Mouse (Mus musculus) heart, embryonic 16.5 days (tissue): Measurements from ENCODE around the gene Pfdn5. TPM values are rescaled to one million over a fixed set of nuclear protein-coding genes. Genes with fewer than 3 reads are reported as not detected.

Experiments
- ATAC-seq: fragments of 200-750 bp; cut with Nextera tagmentation; replicated peaks from 2 replicates; pipeline ENCODE4 v1.8.0; 2017; ENCODE audit warnings: moderate number of reproducible peaks; ENCODE audit not compliant: insufficient read depth, low FRiP score; ENCODE audit errors: extremely low read depth
- H3K27ac ChIP-seq: fragments of 300-500 bp; sonication (generic); 2 replicates; pipeline ENCODE4 v1.5.1; 2014; ENCODE audit warnings: mild to moderate bottlenecking, low read length, control low read depth, moderate library complexity
- H3K27me3 ChIP-seq: fragments of 300-500 bp; sonication (generic); 2 replicates; pipeline ENCODE4 v1.6.1; 2014; ENCODE audit warnings: low read length, mixed read lengths; ENCODE audit not compliant: control insufficient read depth, insufficient read depth
- H3K36me3 ChIP-seq: fragments of 300-500 bp; sonication (generic); 2 replicates; pipeline ENCODE4 v1.6.1; 2014; ENCODE audit not compliant: control insufficient read depth, insufficient read depth
- H3K4me1 ChIP-seq: fragments of 300-500 bp; sonication (generic); 2 replicates; pipeline ENCODE4 v1.6.1; 2014; ENCODE audit warnings: low read length, mixed read lengths; ENCODE audit not compliant: control insufficient read depth, insufficient read depth
- H3K4me2 ChIP-seq: fragments of 300-500 bp; sonication (generic); 2 replicates; pipeline ENCODE4 v1.6.1; 2014; ENCODE audit warnings: low read depth, mild to moderate bottlenecking, control low read depth, low read length
- H3K4me3 ChIP-seq: fragments of 300-500 bp; sonication (generic); 2 replicates; pipeline ENCODE4 v1.5.1; 2014; ENCODE audit warnings: mild to moderate bottlenecking, control low read depth, low read length
- H3K9ac ChIP-seq: fragments of 300-500 bp; sonication (generic); 2 replicates; pipeline ENCODE4 v1.6.1; 2014; ENCODE audit warnings: low read length, control low read depth
- H3K9me3 ChIP-seq: fragments of 300-500 bp; sonication (generic); replicated peaks from 2 replicates; pipeline ENCODE4 v1.6.1; 2016; ENCODE audit warnings: low read length; ENCODE audit not compliant: control insufficient read depth
- WGBS: fragments of 180-500 bp; shearing (Covaris S2); extraction: QIAGEN DNeasy Blood & Tissue Kit; methylation state at CpG from one replicate; pipeline ENCODE4 v1.1.7; 2014; 5-methylcytosine and 5-hydroxymethylcytosine counted together
- polyA plus RNA-seq: library from polyadenylated mRNA; unstranded; fragments of >200 nt; fragmentation: Nextera tagmentation; extraction: Ambion mirVana; gene quantifications from 2 replicates; pipeline ENCODE4 v1.2.1, GENCODE M21; 2015

Pfdn5 gene
- polyA plus RNA-seq, 1 experiment from 2014 or later, result 277 TPM

DNA sequence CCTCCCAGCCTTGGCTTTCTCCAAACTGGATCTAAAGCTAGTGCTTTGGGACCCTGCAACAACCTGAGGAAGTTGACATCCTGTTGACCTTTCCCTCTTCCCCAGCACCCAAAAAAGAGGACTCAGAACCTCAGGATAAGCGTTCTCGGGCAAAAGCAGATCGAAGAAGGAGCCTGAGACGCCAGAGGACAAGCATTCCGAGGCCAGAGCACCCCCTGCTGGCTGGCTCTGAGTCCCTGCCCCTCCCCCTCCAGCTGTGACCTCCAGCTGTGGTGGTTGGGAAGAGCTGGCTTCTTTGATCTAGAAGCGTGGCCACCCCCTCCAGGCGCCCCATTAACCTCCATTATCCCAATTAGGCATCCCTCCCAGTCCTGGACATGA, 51.2 kb downstream of the Pfdn5 start:
- ATAC-seq, result peak; percentile 80
- H3K27me3 ChIP-seq, result no peaks in the 10 kb centered on the region
- peak overlapping the region; percentile 82 for H3K9ac ChIP-seq
- H3K4me3 ChIP-seq, result peak overlapping the region; percentile 73
- H3K4me1 ChIP-seq, result peaks cover 12% of the 10 kb centered on the region
- H3K4me2 ChIP-seq, result peak overlapping the region; percentile 99
- H3K9me3 ChIP-seq, result no peaks in the 10 kb centered on the region
- H3K27ac ChIP-seq, result peak overlapping the region; percentile 81
- whole genome bisulfite sequencing, result under 1% methylated on average over 7 of the region's 7 CpGs
- no peaks in the 10 kb centered on the region for H3K36me3 ChIP-seq

- H3K4me2 ChIP-seq, result peak overlapping the region; percentile 99
- peak overlapping the region; percentile 45; the same call in 1 of the 2 replicates for H3K9ac ChIP-seq
- 8% methylated on average over 10 of the region's 10 CpGs for WGBS
- 0 out of 2 replicates have a peak overlapping the region, but pooled peaks have one; percentile 73 for H3K4me3 ChIP-seq
- ATAC-seq, result peak; percentile 47; the same call in 1 of the 2 replicates
- peaks cover 12% of the 10 kb centered on the region for H3K4me1 ChIP-seq
- H3K27ac ChIP-seq, result peak overlapping the region; percentile 68
- no peaks in the 10 kb centered on the region for H3K27me3 ChIP-seq
- no peaks in the 10 kb centered on the region for H3K9me3 ChIP-seq
- H3K36me3 ChIP-seq, result no peaks in the 10 kb centered on the region
Observed at GRCm38 (mm10) chr15:102377810-102378262, 51.9 kb downstream of the Pfdn5 start.

Other genes starting within 250 kb of the Pfdn5 start
- 33.2 and 35.1 TPM in 2 replicates for gene Tns2, start 225.7 kb upstream of the Pfdn5 start, polyA plus RNA-seq
- gene Spryd3, start 189.9 kb upstream of the Pfdn5 start, polyA plus RNA-seq, result 19.8 and 21.8 TPM in 2 replicates
- 11.9 and 15.0 TPM in 2 replicates for gene Igfbp6, start 181.8 kb upstream of the Pfdn5 start, polyA plus RNA-seq
- 0.24 and 0.42 TPM in 2 replicates for gene Soat2, start 175.6 kb upstream of the Pfdn5 start, polyA plus RNA-seq
- gene Zfp740, start 122.9 kb upstream of the Pfdn5 start, polyA plus RNA-seq, result 30.2 and 33.2 TPM in 2 replicates
- 38.3 and 43.7 TPM in 2 replicates for gene Csad, start 121.4 kb upstream of the Pfdn5 start, polyA plus RNA-seq
- 3.9 and 6.9 TPM in 2 replicates for gene Itgb7, start 94.2 kb upstream of the Pfdn5 start, polyA plus RNA-seq
- gene Rarg, start 68.6 kb upstream of the Pfdn5 start, polyA plus RNA-seq, result 8.9 and 11.8 TPM in 2 replicates
- 0.11 and 0.12 TPM in 2 replicates for gene Gm9918, start 55.6 kb upstream of the Pfdn5 start, polyA plus RNA-seq
- 43.8 and 49.4 TPM in 2 replicates for gene Mfsd5, start 46.7 kb upstream of the Pfdn5 start, polyA plus RNA-seq
- 18.2 and 21.1 TPM in 2 replicates for gene Espl1, start 29.9 kb upstream of the Pfdn5 start, polyA plus RNA-seq
- gene Myg1, start 5.6 kb downstream of the Pfdn5 start, polyA plus RNA-seq, result 56.6 and 67.9 TPM in 2 replicates
- 49.3 and 55.6 TPM in 2 replicates for gene Aaas, start 24.7 kb downstream of the Pfdn5 start, polyA plus RNA-seq
- gene Sp7, start 41.1 kb downstream of the Pfdn5 start, polyA plus RNA-seq, result 0.11 and 0.20 TPM in 2 replicates
- 5.0 and 5.5 TPM in 2 replicates for gene Sp1, start 80.0 kb downstream of the Pfdn5 start, polyA plus RNA-seq
- 6.6 and 7.6 TPM in 2 replicates for gene Amhr2, start 119.3 kb downstream of the Pfdn5 start, polyA plus RNA-seq
- gene Prr13, start 132.9 kb downstream of the Pfdn5 start, polyA plus RNA-seq, result 86.7 and 92.2 TPM in 2 replicates
- gene Pcbp2, start 144.4 kb downstream of the Pfdn5 start, polyA plus RNA-seq, result 136 and 140 TPM in 2 replicates
- 4.1 TPM in 1 of 2 replicates, not detected in the other for gene Gm10337, start 177.6 kb downstream of the Pfdn5 start, polyA plus RNA-seq
- gene Map3k12, start 190.9 kb downstream of the Pfdn5 start, polyA plus RNA-seq, result 10.3 and 11.3 TPM in 2 replicates
- 88.1 and 95.1 TPM in 2 replicates for gene Tarbp2, start 192.1 kb downstream of the Pfdn5 start, polyA plus RNA-seq
- gene Npff, start 198.8 kb downstream of the Pfdn5 start, polyA plus RNA-seq, result 2.1 and 2.6 TPM in 2 replicates